In the genomic region with DNA sequence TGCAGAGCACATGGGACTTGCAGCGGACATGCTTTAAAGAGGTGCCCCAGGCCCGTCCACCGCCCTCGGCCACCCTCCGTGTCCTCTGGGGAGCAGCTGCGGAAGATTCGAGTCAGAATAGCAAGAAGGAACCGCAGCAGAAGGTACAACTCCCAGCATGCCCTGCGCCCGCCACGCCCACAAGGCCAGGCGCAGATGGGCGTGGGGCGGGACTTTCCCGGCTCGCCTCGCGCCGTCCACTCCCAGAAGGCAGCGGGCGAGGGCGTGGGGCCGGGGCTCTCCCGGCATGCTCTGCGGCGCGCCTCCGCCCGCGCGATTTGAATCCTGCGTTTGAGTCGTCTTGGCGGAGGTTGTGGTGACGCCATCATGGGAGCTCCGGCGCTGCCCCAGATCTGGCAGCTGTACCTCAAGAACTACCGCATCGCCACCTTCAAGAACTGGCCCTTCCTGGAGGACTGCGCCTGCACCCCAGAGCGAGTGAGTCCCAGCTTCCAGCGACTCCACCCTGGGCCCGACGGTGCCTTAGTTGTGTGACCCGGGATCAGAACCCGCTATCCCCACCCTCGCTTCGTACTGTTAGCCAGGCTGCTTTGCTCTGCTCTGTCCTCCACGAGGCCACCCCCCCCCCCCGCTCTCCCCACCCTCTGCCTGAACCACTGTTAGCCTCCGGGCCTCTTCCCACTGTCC, we compare ENCODE assay signal across 8 mouse cellular contexts. TPM values are rescaled to one million over a fixed set of nuclear protein-coding genes. Genes with fewer than 3 reads are reported as not detected.
A peak's percentile ranks its signal among the peaks of the same experiment; 100 is the strongest.
DNase-seq lines count a peak whose midpoint lies in the region; ATAC-seq lines count a peak whose summit lies in the region.

A gene (plus strand): TSS at position 267 of the 687 bp plus-strand sequence.

- H3K9ac ChIP-seq in intestine, embryonic 15.5 days: peak within 1 kb of the TSS; percentile 81

- peak within 1 kb of the TSS; percentile 99 for H3K27ac ChIP-seq in intestine, embryonic 15.5 days

- peak within 1 kb of the TSS; percentile 69 for H3K4me3 ChIP-seq in intestine, embryonic 15.5 days (replicated peaks)

- peak; percentile 94 for ATAC-seq in intestine, embryonic 15.5 days
- peak; percentile 92 for ATAC-seq in megakaryocyte-erythroid progenitor cell, adult 5-6 weeks (replicated peaks; ENCODE audit: low FRiP score, low TSS enrichment, poor library complexity, severe bottlenecking)

- under 1% methylated on average over 51 of the region's 51 CpGs for WGBS in intestine, embryonic 15.5 days

- H3K27me3 ChIP-seq in intestine, embryonic 15.5 days (replicated peaks): no peaks in the 10 kb centered on the region

- intact Hi-C loops in left cerebral cortex, postnatal 14 days (cut with DNase I): no loop called here

- peaks cover 17% of the 10 kb centered on the region for H3K36me3 ChIP-seq in intestine, embryonic 15.5 days

- peak; percentile 96 for DNase-seq in adrenal gland, adult 2 months
- peak; percentile 99 for DNase-seq in embryo, embryonic 11 days
- DNase-seq in gastrocnemius, postnatal 25 days: peak; percentile 95
- peak; percentile 97 for DNase-seq in left cerebral cortex, postnatal 14 days (ENCODE audit: low spot score in 2 of 2)
- peak; percentile 96 for DNase-seq in right cerebral cortex, postnatal 14 days
- DNase-seq in urinary bladder, postnatal 25 days (ENCODE audit: low spot score): peak; percentile 96

- peak within 1 kb of the TSS; percentile 85 for H3K4me2 ChIP-seq in intestine, embryonic 15.5 days (replicated peaks)

- no peaks in the 10 kb centered on the region for H3K9me3 ChIP-seq in intestine, embryonic 15.5 days

- H3K4me1 ChIP-seq in intestine, embryonic 15.5 days (replicated peaks): peaks cover 23% of the 10 kb centered on the region

RNA-seq across cellular contexts. Expression of the gene that starts here (rescaled TPM):
- total RNA-seq in adrenal gland, adult 2 months (2021): 1 to 10 TPM; 1.1 to 2.8 TPM
- 2.1 and 2.6 TPM in 2 replicates for polyA plus RNA-seq in adrenal gland, adult 2 months (2012; rRNA removed)
- total RNA-seq in gastrocnemius, postnatal 25 days (2021): under 1 TPM in 1 of 2 experiments, not detected in 1; 0.86 TPM
- 307 and 336 TPM in 2 replicates for polyA plus RNA-seq in intestine, embryonic 15.5 days (2015; fragmentation: Nextera tagmentation; extraction: Ambion mirVana)
- total RNA-seq in left cerebral cortex, postnatal 14 days (2021): 1 to 10 TPM; 1.6 to 1.7 TPM
- 164 and 220 TPM in 2 replicates for total RNA-seq in megakaryocyte-erythroid progenitor cell, adult 5-6 weeks (2014; fragmentation: Nextera tagmentation)
- 144 and 182 TPM in 2 replicates for total RNA-seq in megakaryocyte-erythroid progenitor cell, adult 5-6 weeks (2017)

Comparison
In these comparisons a context has a peak if more than half of its experiments do, and no peak if none do; other contexts are left out.
1. Peak in every context shown above with its lines: DNase-seq, ATAC-seq, H3K4me3 ChIP-seq and H3K27ac ChIP-seq.
2. RNA of the gene that starts here (total RNA-seq): 144 to 220 TPM in megakaryocyte-erythroid progenitor cell, adult 5-6 weeks; 1.1 to 2.8 TPM in adrenal gland, adult 2 months, 1.6 to 1.7 TPM in left cerebral cortex, postnatal 14 days and 0.86 TPM in gastrocnemius, postnatal 25 days; every median in the first group is over 10 times any median in the second.
3. RNA of the gene that starts here (polyA plus RNA-seq): 307 to 336 TPM in intestine, embryonic 15.5 days; 2.1 to 2.6 TPM in adrenal gland, adult 2 months; every median in the first group is over 10 times any median in the second.
4. Peak in DNase-seq in gastrocnemius, postnatal 25 days; RNA of the gene not detected or under 1 TPM.